Mouse (Mus musculus) T-helper 1 cell (primary cell): ENCODE results near the gene Gramd1b.

Experiments used
- in situ Hi-C: fragments of 300-600 bp; cut with MboI, MseI; formaldehyde crosslinking; loops from one replicate; pipeline ENCODE4 v1.15.1; 2025; ENCODE audit warnings: high pct_unique_total_duplicates

The Gramd1b gene

DNA sequence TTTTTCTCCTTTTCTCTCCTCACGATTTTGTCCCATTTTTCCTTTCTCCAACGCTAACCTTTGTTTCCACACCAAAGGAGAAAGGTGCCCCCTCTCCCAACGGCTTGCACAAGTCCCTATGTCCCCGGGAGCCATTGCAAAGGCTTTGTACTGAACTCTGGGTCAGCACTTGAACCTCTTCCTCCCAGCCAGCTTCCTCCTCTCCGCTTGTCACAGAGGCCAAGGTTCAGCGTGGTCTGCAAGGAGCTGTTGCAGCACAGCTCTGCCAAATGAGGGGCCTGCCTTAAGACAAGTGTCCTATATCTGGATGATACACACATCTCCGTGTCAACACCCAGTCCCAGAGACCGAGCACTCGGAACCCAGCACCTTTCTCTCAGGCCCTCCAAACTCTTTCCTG, 130.3 kb downstream of the Gramd1b start:
- in situ Hi-C loops, result no loop called here

DNA sequence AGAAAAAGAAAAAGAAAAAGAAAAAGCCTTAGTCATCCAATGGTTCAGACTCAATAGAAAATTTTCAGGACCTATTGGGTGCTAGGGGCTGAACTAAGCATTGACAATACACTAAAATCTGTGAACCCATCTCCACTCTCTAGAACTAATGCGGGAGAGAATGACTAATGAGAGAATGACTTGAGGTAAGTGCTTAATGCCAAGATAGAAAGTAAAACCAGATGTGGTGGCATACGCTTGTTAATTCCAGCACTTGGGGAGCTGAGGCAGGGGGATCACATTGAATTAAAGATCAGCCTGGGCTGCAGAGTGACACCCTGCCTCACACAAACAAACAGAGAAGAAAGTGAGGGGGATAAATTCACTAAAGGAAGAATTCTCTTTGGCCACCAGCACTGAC, 131.0 kb downstream of the Gramd1b start:
- in situ Hi-C loops, result no loop called here

DNA sequence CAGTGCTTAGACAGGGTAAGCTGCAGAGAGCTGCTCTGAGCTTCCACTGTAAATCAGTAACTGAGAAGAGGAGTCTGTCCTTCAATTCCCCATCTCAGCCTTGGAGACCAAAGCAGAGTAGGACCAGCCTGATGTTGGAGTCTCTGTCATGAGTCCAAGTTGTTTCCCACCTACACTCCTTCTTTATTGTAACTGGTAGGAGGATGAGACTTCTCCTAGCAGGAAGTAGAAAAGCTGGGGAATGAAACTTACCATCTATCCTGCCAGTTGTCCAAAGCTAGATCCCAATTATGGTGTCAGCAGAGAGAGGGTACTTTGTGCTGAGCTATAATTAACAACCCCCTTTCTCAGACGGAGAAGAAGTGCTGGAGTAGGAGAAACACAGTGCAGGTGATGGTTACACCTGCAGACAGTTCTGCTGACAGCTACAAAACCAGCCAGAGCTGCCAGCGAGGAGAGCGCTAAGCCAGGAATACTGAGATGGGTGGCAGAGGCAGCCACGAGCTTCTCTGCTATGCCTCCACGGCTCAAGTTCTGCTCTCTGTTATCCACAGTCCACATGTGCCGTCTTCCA, 131.7 kb downstream of the Gramd1b start:
- in situ Hi-C loops, result no loop called here

DNA sequence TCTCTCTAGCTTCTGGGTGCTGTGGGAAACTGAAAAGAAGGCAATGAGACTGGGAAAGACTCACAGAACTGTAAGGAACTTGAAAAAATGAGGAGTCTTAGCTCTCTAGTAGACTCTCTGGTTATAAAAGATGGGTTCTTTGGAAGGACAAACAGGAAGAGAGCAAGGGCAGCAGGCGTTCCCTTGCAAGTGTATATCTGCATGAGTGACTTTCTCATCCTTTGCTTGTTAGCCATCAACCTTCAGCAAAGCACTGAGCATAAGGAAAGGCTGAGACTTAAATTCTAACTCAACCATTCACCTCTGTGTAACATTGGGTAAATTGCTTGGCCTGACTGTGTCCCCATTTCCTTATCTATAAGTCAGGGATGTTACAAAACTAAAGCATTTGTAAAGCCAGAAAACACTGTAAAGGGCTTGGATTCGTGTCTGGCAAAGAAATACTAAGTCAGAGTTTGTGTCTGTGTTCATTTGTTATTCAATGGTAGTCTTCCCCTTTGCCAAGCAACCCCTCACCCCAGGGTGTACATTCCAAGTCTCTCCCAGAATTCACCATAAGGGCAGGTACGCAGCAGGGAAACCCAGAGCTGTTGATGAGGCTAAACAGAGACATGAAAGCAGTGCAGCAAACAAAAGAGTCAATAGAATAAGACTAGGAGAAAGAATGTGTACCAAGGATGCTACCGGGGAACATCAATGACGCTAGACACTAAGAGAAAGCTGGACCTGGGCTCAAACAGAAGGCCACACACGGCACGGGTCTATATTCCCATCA, 133.5 kb downstream of the Gramd1b start:
- in situ Hi-C loops, result no loop called here

- in situ Hi-C loops, result no loop called here
These were observed 134.1 kb downstream of the Gramd1b start for GRCm38 (mm10) chr9:40397036-40397435.

- in situ Hi-C loops, result no loop called here
These were observed 135.0 kb downstream of the Gramd1b start for GRCm38 (mm10) chr9:40396171-40396570.

- in situ Hi-C loops, result no loop called here
These were observed 139.1 kb downstream of the Gramd1b start for GRCm38 (mm10) chr9:40391852-40392695.

GRCm38 (mm10) chr9:40391359-40391758, 139.8 kb downstream of the Gramd1b start:
- in situ Hi-C loops, result no loop called here

- in situ Hi-C loops, result no loop called here
These were observed 140.3 kb downstream of the Gramd1b start for GRCm38 (mm10) chr9:40390904-40391303.

- in situ Hi-C loops, result no loop called here
These were observed 140.8 kb downstream of the Gramd1b start for GRCm38 (mm10) chr9:40390396-40390760.

DNA sequence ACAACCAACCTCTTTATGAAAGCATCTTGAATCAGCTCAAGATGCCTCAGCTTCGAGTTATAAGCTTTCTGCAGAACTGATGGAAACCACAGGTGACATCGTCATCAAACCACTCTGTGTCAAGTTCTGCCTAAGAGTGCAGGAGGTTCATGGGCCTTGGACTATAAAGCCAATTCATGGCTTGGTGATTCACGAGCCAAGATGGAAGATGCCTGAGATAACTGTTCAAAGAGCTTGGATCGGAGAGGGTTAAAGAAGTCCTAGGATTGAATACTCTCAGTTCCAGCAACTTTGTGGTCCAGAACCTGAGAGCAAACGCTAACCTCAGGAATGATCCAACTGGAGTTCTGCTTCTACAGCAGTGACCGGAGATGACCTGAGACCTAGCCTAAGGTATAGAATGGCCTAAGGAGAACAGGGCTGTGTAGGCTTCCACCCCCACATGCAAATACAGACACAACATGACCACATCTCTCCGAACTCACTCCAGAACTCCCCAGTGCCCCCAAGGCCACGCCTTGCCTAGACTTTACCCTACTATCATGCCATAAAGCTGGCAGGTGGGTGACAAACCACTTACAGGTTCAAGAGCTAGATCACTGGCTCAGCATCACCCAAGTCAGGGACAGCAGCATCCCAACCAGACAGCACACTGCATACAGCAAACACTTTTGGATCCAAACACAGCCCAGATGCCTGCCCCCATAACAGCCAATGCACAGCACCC, 141.4 kb downstream of the Gramd1b start:
- in situ Hi-C loops, result no loop called here

GRCm38 (mm10) chr9:40389175-40389574, 142.0 kb downstream of the Gramd1b start:
- in situ Hi-C loops, result no loop called here

GRCm38 (mm10) chr9:40384781-40385180, 146.4 kb downstream of the Gramd1b start:
- in situ Hi-C loops, result no loop called here

DNA sequence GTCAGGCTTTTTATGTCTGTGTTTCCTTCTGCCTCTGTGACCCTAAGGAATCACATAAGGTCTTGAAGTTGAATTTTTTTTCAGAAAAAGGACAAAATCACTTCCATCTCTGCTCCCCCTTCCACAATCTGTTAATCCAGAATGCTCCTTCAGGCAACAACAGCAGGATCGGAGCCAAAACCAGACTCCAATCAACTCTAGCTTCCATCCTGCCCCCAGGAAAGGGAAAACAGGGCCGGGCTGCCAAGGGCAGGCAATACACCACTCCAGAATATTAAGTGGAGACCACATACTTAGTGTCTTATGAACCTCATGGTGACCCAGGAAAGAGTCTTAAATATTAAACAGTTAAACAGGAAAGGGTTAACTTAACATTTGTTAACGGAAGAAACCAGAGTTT, 148.7 kb downstream of the Gramd1b start:
- in situ Hi-C loops, result no loop called here

GRCm38 (mm10) chr9:40381416-40382411, 149.5 kb downstream of the Gramd1b start:
- in situ Hi-C loops, result no loop called here

- in situ Hi-C loops, result no loop called here
These were observed 154.3 kb downstream of the Gramd1b start for GRCm38 (mm10) chr9:40376711-40377410.

- in situ Hi-C loops, result no loop called here
These were observed 155.0 kb downstream of the Gramd1b start for GRCm38 (mm10) chr9:40376139-40376541.

DNA sequence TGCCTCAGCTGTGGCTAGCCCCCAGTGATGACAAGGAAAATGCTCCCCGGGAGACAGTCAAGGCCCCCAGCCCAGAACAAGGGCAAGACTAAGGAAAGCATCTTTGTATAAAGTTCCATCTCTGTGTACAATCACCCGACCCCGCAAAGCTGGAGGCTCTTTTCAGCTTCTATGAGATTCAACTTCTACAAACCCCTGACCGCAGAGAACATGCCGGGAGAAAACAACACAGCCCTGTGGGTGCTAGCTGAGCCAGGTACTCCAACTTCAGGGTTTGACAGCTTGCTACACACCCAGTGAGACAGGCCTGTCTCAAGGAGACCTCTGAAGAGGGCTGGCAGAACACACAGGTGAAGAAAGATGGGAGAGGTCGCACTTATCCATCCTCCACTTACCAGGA, 155.7 kb downstream of the Gramd1b start:
- in situ Hi-C loops, result no loop called here

DNA sequence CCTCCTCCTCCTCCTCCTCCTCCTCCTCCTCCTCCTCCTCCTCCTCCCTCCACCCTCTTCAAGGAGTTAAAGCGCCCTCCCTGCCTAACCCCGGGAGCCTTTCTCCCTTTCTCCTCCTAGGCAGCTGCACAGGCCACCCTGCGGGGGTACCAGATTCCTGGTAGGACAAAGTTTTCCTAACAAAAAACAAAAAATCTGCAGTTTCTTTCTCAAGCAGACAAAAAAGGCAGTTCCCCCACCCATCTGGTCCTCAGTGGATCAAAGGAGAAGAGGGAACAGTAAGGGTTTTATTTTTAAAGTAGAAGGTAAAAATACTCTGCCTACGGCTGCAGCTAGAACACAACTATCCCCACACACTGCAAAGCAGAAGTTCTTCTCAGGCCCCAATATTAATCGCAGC, 156.2 kb downstream of the Gramd1b start:
- in situ Hi-C loops, result no loop called here

DNA sequence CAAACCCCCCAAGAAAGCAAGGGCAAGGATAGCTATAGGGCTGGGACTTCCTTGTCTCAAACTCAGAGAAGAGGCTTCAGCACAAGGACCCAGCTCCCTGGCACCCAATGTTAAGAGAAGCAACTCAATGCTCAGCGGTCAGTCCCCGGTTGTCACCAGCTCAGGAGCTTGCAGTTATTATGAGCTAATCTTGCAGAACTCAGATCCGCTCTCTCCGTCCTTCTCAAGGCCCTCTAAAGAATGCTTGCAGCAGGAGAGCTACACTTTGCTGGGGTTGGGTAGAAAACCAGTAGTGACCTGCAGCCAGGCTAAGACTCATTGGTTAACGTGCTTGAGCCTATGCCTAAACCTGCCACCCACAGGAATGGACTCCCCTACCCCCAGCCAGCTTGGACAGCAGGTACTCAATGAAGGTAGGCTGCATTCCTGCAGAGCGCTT, 156.6 kb downstream of the Gramd1b start:
- in situ Hi-C loops, result no loop called here
